Mouse (Mus musculus): ENCODE measurements around the gene Gm6176.
"Not testable (repeated sequence)": the region's sequence is repeated elsewhere in the genome, so short reads cannot be mapped to it uniquely, and the experiment has no call there.

Gm6176 gene

GRCm38 (mm10) chr7:22056205-22056604, at the start of gene Gm6176:
Gene Gm6176, minus strand, starts transcription at chr7:22056305.
- DNase-seq (ENCODE audit: low spot score in 2 of 2) = not testable (repeated sequence)

- not testable (repeated sequence) for DNase-seq (ENCODE audit: low spot score in 2 of 2)
Observed at GRCm38 (mm10) chr7:22068757-22069156, 12.7 kb upstream of the Gm6176 start, which contains the start of gene Vmn1r139. Gene Vmn1r139, plus strand, starts transcription at chr7:22069057.

- DNase-seq (ENCODE audit: low spot score in 2 of 2) = not testable (repeated sequence)
Observed at GRCm38 (mm10) chr7:22028797-22029196, 27.3 kb downstream of the Gm6176 start, which contains the start of gene Vmn1r138. Gene Vmn1r138, minus strand, starts transcription at chr7:22028897.

Data from natural killer cell, adult 2 months (primary cell).